Mouse (Mus musculus) stomach, embryonic 16.5 days (tissue): Measurements from ENCODE around the gene Elovl5. TPM values are rescaled to one million over a fixed set of nuclear protein-coding genes. Genes with fewer than 3 reads are reported as not detected.

ENCODE experiments used
- ATAC-seq: fragments of 200-750 bp; cut with Nextera tagmentation; 2 replicates; pipeline ENCODE4 v1.8.0; 2017; ENCODE audit warnings: moderate number of reproducible peaks, moderate TSS enrichment; ENCODE audit not compliant: insufficient read depth, low FRiP score
- H3K27ac ChIP-seq: fragments of 300-500 bp; sonication (generic); 2 replicates; pipeline ENCODE4 v1.5.1; 2014; ENCODE audit warnings: low read length
- H3K27me3 ChIP-seq: fragments of 300-500 bp; sonication (generic); 2 replicates; pipeline ENCODE4 v1.6.1; 2014; ENCODE audit warnings: low read length, control low read depth, mixed read lengths; ENCODE audit not compliant: control insufficient read depth, insufficient read depth
- H3K36me3 ChIP-seq: fragments of 300-500 bp; sonication (generic); 2 replicates; pipeline ENCODE4 v1.6.1; 2014; ENCODE audit warnings: low read length; ENCODE audit not compliant: control insufficient read depth, insufficient read depth
- H3K4me1 ChIP-seq: fragments of 300-500 bp; sonication (generic); 2 replicates; pipeline ENCODE4 v1.6.1; 2014; ENCODE audit warnings: low read length, control low read depth, mixed read lengths; ENCODE audit not compliant: control insufficient read depth, insufficient read depth
- H3K4me2 ChIP-seq: fragments of 300-500 bp; sonication (generic); 2 replicates; pipeline ENCODE4 v1.6.1; 2014; ENCODE audit warnings: low read depth, low read length, mixed read lengths
- H3K4me3 ChIP-seq: fragments of 300-500 bp; sonication (generic); replicated peaks from 2 replicates; pipeline ENCODE4 v1.5.1; 2014; ENCODE audit warnings: mild to moderate bottlenecking, low read length
- H3K9ac ChIP-seq: fragments of 300-500 bp; sonication (generic); 2 replicates; pipeline ENCODE4 v1.6.1; 2014; ENCODE audit warnings: low read length
- H3K9me3 ChIP-seq: fragments of 300-500 bp; sonication (generic); replicated peaks from 2 replicates; pipeline ENCODE4 v1.6.1; 2016; ENCODE audit warnings: low read length, control low read depth; ENCODE audit not compliant: control insufficient read depth
- WGBS: fragments of 180-500 bp; shearing (Covaris S2); extraction: QIAGEN DNeasy Blood & Tissue Kit; methylation state at CpG from one replicate; pipeline ENCODE4 v1.1.7; 2014; 5-methylcytosine and 5-hydroxymethylcytosine counted together
- polyA plus RNA-seq: library from polyadenylated mRNA; unstranded; fragments of >200 nt; fragmentation: Nextera tagmentation; extraction: Ambion mirVana; gene quantifications from 2 replicates; pipeline ENCODE4 v1.2.1, GENCODE M21; 2015

The Elovl5 gene
- polyA plus RNA-seq, 1 experiment from 2014 or later: 67.6 TPM

DNA sequence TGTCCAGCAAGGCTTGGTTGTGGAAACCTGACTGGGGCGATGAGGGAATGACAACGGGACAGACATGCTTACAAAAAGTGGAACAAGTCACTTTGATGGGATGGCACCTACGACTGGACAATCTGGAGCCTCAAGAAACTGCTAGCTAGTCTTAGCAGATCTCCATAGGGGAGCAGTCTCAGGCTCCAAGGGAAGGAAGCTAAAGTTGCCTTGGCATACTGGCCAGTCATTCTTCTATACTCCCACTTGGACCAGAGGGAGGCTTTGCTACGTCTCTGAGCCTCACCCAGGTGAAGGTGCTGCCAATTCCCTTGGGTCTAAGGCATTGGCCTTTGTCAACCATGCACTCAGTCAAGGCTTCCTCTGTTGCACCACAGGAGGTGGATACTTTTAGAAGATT lies 2.5 kb upstream of the Elovl5 start:
- H3K36me3 ChIP-seq: no peaks in the 10 kb centered on the region
- no peak overlapping the region for H3K9ac ChIP-seq
- ATAC-seq: no peak
- H3K4me3 ChIP-seq: no peak overlapping the region
- WGBS: 77% methylated on average over 4 of the region's 4 CpGs
- H3K4me1 ChIP-seq: peaks cover 11% of the 10 kb centered on the region
- H3K4me2 ChIP-seq: no peak overlapping the region
- H3K9me3 ChIP-seq: no peaks in the 10 kb centered on the region
- H3K27me3 ChIP-seq: no peaks in the 10 kb centered on the region
- no peak overlapping the region for H3K27ac ChIP-seq

DNA sequence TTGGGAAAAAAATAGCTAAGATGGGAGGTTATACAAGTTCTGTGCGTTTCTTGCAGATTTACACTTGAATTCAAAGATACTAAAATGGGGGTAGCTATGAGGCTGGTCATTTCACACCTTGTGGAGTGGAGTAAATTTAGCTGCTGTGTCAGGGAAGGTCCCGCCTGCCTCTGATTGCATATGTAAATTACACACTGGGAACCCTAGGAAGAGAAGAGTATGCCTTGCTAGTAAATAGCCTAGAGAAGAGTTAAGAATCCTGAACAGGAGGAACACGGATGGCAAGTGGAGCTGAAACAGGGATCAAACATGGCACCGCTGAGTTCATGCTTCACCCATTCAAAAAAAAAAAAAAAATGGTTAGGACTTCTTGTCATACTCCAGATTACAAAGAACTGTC lies 1.4 kb upstream of the Elovl5 start:
- peaks cover 6% of the 10 kb centered on the region; the same call in 1 of the 2 replicates for H3K4me1 ChIP-seq
- H3K27me3 ChIP-seq: no peaks in the 10 kb centered on the region
- no peak for ATAC-seq
- H3K27ac ChIP-seq: no peak overlapping the region
- H3K4me3 ChIP-seq: no peak overlapping the region
- H3K9ac ChIP-seq: no peak overlapping the region
- 58% methylated on average over 4 of the region's 4 CpGs for WGBS
- no peaks in the 10 kb centered on the region for H3K9me3 ChIP-seq
- H3K4me2 ChIP-seq: no peak overlapping the region
- no peaks in the 10 kb centered on the region for H3K36me3 ChIP-seq

DNA sequence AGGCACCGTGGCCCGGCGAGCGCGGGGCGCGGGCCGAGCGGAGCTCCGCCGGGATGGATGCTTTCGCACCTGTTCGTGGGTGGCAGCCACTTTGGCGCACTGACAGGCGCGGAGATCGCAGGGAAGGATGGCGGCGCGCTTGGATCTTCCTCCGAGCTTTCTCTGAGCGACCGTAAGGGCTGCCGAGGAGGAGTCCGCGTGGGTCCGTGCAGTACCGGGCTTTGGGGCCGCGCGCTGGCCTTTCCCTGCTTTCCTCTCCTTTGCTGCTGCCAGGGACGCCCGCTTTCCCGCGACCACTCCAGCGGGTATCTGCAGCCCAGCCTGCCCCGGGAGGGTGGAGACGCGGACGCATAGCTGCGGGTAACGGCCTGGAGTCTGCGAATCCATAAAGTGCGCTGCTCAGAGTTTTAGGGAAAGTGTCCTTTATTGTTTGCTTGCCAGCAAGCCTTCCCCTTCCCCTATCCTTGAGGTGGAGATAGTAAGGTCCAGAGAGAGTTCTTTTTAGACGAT lies 513 bp downstream of the Elovl5 start:
- Histone ChIP-seq H3K9ac (peak overlapping the region; percentile 77), H3K4me1 (no peaks in the 10 kb centered on the region; the same call in 1 of the 2 replicates), H3K27me3 (no peaks in the 10 kb centered on the region), H3K9me3 (no peaks in the 10 kb centered on the region), H3K36me3 (no peaks in the 10 kb centered on the region), H3K4me2 (peak overlapping the region; percentile 73), H3K27ac (peak overlapping the region; percentile 73), H3K4me3 (peak overlapping the region; percentile 73)
- peak; percentile 33 for ATAC-seq
- under 1% methylated on average over 45 of the region's 45 CpGs for WGBS

DNA sequence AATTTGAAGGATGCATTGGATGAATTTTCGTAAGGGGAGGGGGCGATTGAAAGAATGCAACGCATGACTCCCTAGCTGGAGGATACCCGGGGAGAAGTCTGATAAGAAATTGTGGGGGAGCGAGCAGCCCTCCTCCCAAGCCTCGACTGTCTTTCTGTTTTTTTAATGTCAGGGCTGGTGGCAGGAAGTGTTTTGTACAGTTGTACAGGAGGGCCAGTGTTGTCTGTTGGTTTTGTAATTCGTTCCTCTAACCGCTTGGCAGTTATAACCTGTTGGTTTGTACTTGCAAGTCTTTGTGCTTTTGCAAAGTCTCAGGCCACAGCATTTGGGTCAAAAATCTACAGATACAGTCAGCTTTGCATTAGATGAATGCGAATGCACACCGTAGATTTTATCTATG lies 1.0 kb downstream of the Elovl5 start:
- Histone ChIP-seq H3K9me3 (no peaks in the 10 kb centered on the region), H3K36me3 (no peaks in the 10 kb centered on the region), H3K27ac (no peak overlapping the region), H3K4me2 (peak overlapping the region; percentile 73), H3K9ac (peak overlapping the region; percentile 77), H3K27me3 (no peaks in the 10 kb centered on the region), H3K4me3 (peak overlapping the region; percentile 73), H3K4me1 (no peaks in the 10 kb centered on the region; the same call in 1 of the 2 replicates)
- WGBS: 15% methylated on average over 10 of the region's 10 CpGs
- ATAC-seq: no peak

DNA sequence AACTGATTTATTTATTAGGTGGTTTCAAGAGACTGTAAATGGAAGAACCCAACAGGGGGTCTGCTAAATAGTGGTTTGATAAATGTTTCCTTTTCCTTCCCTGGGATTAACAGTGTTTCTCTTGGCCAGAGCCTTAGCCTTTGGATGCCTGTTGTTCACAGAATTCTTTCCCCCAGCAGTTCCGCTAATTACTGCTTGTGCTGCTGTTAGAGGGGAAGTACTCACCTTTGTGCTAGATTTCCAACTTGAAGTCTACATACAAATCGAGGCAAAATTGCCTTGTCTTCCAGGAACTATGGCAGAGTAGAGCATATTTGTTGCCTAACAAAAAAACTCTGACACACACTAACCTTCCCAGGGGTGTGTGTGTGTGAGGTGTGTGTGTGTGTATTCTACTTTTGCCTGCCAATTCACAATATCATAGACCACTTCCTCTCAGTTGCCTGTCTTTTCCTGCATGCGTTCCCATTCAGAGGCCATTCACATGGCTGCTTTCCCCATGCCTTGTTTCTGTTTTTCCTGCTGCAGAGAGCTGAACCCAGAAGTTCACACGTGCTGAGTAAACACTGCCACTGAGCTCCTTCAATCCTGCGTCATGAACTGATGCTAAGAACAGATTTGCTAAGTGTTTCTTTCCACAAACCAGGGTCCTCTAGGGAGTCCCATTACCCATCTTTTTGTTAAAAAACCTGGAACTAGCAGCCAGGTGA lies 2.0 kb downstream of the Elovl5 start:
- no peak for ATAC-seq
- Histone ChIP-seq H3K4me1 (no peaks in the 10 kb centered on the region; the same call in 1 of the 2 replicates), H3K27me3 (no peaks in the 10 kb centered on the region), H3K9me3 (no peaks in the 10 kb centered on the region), H3K9ac (no peak overlapping the region), H3K36me3 (no peaks in the 10 kb centered on the region), H3K4me2 (no peak overlapping the region; the same call in 1 of the 2 replicates), H3K27ac (no peak overlapping the region), H3K4me3 (no peak overlapping the region; the same call in 1 of the 2 replicates)
- WGBS: 65% methylated on average over 5 of the region's 5 CpGs

DNA sequence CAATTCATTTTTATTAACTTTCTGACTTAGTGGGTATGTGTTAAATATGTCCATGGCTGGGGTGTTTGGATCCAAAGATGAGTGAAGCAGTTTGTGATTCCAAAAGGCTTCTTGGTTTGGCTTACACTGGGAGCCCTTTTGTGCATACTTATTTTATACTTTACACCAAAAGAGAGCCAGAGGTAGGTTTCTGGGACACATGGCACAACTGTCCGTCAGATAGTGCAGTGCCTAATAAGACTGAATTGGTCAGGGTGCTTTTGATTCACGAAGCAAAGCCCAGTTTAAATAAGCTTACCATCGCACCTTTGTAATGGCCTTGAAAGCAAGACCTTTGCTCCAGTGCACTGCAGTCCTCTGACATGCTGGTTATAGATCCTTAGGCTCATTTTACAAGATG lies 3.3 kb downstream of the Elovl5 start:
- Histone ChIP-seq H3K4me2 (no peak overlapping the region), H3K9ac (no peak overlapping the region), H3K4me3 (no peak overlapping the region), H3K4me1 (no peaks in the 10 kb centered on the region; the same call in 1 of the 2 replicates), H3K27ac (no peak overlapping the region), H3K27me3 (no peaks in the 10 kb centered on the region), H3K9me3 (no peaks in the 10 kb centered on the region), H3K36me3 (no peaks in the 10 kb centered on the region)
- no peak for ATAC-seq
- 82% methylated on average over 3 of the region's 3 CpGs for WGBS

DNA sequence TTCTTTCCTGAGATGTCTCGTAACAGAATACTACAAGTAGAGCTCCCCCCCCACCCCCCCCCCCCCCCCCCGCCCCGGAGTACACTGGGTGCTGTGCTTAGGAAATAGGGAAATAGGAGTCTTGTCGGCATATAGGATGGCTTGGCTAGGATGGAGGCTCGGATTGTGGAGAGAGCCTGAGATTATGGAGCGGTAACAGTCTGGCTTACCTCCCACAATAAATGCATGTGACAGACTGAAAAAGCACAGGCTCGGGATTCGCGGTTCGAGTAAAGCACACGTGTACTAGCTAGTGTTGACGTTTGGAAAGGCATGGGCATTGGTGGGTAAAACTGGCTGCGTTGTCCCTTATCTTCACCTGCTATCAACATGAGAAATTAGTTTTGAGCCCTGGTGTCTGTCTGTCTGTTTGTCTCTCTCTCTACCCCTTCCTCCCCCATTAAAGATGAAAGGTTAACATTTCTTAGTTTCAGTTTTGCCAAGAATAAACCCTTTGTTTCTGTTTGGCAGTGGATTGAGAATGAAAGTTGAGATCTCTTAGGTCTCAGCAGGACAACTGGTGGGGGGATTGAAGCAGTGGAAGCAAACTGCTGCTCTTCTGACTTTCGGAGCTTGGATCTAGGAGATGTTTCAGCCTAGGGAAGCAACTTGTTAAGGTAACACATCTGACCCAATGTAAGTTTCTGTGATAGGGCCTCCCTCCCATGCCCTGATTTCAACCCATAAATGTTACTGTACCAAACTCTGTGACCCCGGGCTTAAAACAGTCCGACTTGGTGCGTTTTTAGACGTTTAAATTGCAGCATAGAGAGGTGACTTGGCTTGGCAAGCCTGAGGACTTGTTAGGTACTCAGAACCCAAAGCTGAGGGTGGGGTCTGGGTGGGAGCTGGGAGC lies 4.4 kb downstream of the Elovl5 start:
- 57% methylated on average over 16 of the region's 18 CpGs for WGBS
- H3K9me3 ChIP-seq: no peaks in the 10 kb centered on the region
- no peaks in the 10 kb centered on the region for H3K27me3 ChIP-seq
- no peaks in the 10 kb centered on the region; the same call in 1 of the 2 replicates for H3K4me1 ChIP-seq
- H3K4me3 ChIP-seq: no peak overlapping the region
- ATAC-seq: no peak
- H3K9ac ChIP-seq: no peak overlapping the region
- no peak overlapping the region for H3K4me2 ChIP-seq
- H3K36me3 ChIP-seq: no peaks in the 10 kb centered on the region
- no peak overlapping the region for H3K27ac ChIP-seq

DNA sequence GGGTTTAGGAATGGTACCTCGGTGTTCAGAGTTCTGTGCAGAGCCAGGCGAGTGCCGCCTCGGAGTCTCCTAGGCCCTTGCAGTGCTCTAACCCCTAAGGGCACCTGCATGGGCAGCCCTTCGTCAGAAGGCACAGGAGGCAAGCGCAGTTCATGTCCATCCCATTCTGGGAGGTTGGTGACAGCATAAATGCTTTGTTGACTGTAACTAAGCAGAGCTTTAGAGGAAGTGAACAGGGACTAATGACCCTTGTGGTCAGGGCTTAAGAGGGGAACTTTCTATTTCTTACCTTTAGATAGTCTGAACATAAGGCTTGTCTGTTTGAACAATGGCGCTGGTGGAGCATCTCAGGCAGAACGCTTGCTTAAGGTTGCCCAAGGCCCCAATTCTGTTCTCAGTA lies 6.6 kb downstream of the Elovl5 start:
- 79% methylated on average over 8 of the region's 8 CpGs for WGBS
- no peak overlapping the region for H3K9ac ChIP-seq
- no peaks in the 10 kb centered on the region for H3K36me3 ChIP-seq
- no peaks in the 10 kb centered on the region for H3K9me3 ChIP-seq
- H3K4me1 ChIP-seq: peaks cover 7% of the 10 kb centered on the region; the same call in 1 of the 2 replicates
- no peak overlapping the region for H3K4me3 ChIP-seq
- no peak for ATAC-seq
- H3K27me3 ChIP-seq: no peaks in the 10 kb centered on the region
- no peak overlapping the region for H3K27ac ChIP-seq
- no peak overlapping the region for H3K4me2 ChIP-seq

DNA sequence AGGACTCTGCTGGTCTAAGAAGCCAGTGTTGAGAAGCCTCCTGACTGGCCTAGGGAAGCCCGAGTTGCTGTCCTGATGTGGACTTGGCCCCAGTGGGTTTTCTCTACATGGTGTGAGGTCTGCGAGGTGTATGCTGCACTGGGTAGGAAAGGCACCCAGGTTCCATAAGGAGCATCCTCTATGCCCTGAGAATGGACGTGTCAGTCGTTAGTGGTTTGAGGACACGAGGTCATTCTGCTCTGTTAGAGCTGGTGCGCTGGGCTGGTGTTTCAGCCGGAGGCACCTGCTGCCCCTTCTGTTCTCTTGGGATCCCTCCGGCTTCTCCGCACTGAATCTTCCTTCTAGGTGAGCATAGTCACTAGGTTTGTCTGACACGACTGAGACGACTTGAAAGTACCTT lies 7.0 kb downstream of the Elovl5 start:
- no peaks in the 10 kb centered on the region for H3K36me3 ChIP-seq
- H3K4me1 ChIP-seq: peaks cover 8% of the 10 kb centered on the region; the same call in 1 of the 2 replicates
- H3K9me3 ChIP-seq: no peaks in the 10 kb centered on the region
- no peak overlapping the region for H3K27ac ChIP-seq
- H3K9ac ChIP-seq: no peak overlapping the region
- no peak overlapping the region for H3K4me2 ChIP-seq
- no peak for ATAC-seq
- H3K27me3 ChIP-seq: no peaks in the 10 kb centered on the region
- H3K4me3 ChIP-seq: no peak overlapping the region
- 81% methylated on average over 11 of the region's 11 CpGs for WGBS
